Mouse (Mus musculus) heart, postnatal 36 days (tissue): Measurements from ENCODE around the gene Hnrnpl. TPM values are rescaled to one million over a fixed set of nuclear protein-coding genes. Genes with fewer than 3 reads are reported as not detected.

ENCODE experiments used
- DNase-seq, 2 experiments: peaks; one replicate each; pipeline ENCODE4 v3.0.0; 2021 to 2022
- intact Hi-C: fragments of 180-260 bp; cut with DNase I; formaldehyde crosslinking; loops from one replicate; pipeline ENCODE4 v1.15.1; 2025
- total RNA-seq, 2 experiments: library from RNA; stranded (reverse); gene quantifications; 2 replicates each; pipeline ENCODE4 v1.2.3; 2021

Hnrnpl gene
- total RNA-seq, 2 experiments from 2014 or later, result 240 to 277 TPM

GRCm38 (mm10) chr7:28822556-28822955, 14.2 kb downstream of the Hnrnpl start:
- intact Hi-C loops, result loop anchor here (2.0 kb wide), 1 partner anchor 26 kb away; no protein-coding TSS in a partner anchor
- DNase-seq, result no peak

GRCm38 (mm10) chr7:28822993-28823903, 14.9 kb downstream of the Hnrnpl start:
- intact Hi-C loops, result loop anchor here (2.0 kb wide), 1 partner anchor 26 kb away; no protein-coding TSS in a partner anchor
- DNase-seq, result no peak

DNA sequence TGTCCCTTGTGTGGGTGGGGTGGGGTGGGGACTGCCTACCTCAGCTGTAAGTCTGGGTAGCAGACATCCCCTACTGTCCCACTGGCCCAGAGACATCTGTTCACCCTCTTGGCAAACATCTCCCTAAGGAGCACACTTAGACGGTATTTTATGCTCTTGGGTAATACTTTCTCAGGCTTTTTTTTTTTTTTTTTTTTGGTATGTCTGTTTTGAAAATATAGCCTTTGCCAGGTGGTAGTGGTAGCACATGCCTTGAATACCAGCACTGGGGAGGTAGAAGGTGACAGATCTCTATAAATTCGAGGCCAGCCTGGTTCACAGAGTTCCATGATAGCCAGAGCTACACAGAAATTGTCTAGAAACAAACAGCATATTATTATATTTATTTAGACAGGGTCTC, 15.6 kb downstream of the Hnrnpl start:
- no peak for DNase-seq
- intact Hi-C loops, result loop anchor here (2.0 kb wide), 2 partner anchors 15 to 27 kb away; partner anchors contain the start of gene Hnrnpl

GRCm38 (mm10) chr7:28824941-28825685, 16.8 kb downstream of the Hnrnpl start, which contains the start of gene Ech1:
TSS of gene Ech1 (plus strand) at chr7:28825217.
- peak; percentile 91 for DNase-seq
- intact Hi-C loops, result loop anchor here (2.0 kb wide), 1 partner anchor 16 kb away; the partner anchor contains the start of gene Hnrnpl

- intact Hi-C loops, result loop anchor here (2.0 kb wide), 2 partner anchors 17 kb away; partner anchors contain the start of gene Hnrnpl
- DNase-seq, result peak in 1 of 2 experiments; percentile 62
These were observed 17.5 kb downstream of the Hnrnpl start for GRCm38 (mm10) chr7:28825686-28826401.

- no peak for DNase-seq
- intact Hi-C loops, result loop anchor here (2.0 kb wide), 1 partner anchor 16 kb away; no protein-coding TSS in a partner anchor
These were observed 18.0 kb downstream of the Hnrnpl start for GRCm38 (mm10) chr7:28826402-28826772.

- DNase-seq, result peak in 1 of 2 experiments; percentile 44
- intact Hi-C loops, result loop anchor here (2.0 kb wide), 1 partner anchor 15 kb away; no protein-coding TSS in a partner anchor
These were observed 19.0 kb downstream of the Hnrnpl start for GRCm38 (mm10) chr7:28827338-28827737.

- DNase-seq, result peak in 1 of 2 experiments; percentile 58
- intact Hi-C loops, result loop anchor here (2.0 kb wide), 1 partner anchor 37 kb away; no protein-coding TSS in a partner anchor
These were observed 21.5 kb downstream of the Hnrnpl start for GRCm38 (mm10) chr7:28829821-28830220.

DNA sequence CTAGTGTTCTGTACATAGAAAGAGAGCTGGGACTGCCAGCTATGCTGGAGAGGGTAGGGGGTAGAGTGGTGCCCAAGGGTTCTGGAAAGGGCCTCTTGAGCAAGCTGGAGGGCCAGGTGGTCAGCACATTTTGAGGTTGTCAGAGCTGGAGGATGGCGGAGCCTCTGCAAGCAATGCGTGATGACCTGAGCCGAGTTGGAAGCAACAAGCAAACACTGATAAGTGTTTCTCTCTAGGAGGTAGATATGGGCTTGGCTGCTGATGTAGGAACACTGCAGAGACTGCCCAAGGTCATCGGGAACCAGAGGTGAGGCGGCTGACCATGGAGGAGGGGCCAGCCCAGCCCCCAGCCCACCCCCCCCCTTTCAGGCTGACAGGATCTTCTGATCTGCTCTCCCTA, 22.6 kb downstream of the Hnrnpl start:
- intact Hi-C loops, result loop anchor here (2.0 kb wide), 1 partner anchor 36 kb away; no protein-coding TSS in a partner anchor
- DNase-seq, result peak in 1 of 2 experiments; percentile 40

GRCm38 (mm10) chr7:28831411-28832125, 23.2 kb downstream of the Hnrnpl start:
- intact Hi-C loops, result loop anchor here (2.0 kb wide), 1 partner anchor 35 kb away; no protein-coding TSS in a partner anchor
- DNase-seq, result no peak

DNA sequence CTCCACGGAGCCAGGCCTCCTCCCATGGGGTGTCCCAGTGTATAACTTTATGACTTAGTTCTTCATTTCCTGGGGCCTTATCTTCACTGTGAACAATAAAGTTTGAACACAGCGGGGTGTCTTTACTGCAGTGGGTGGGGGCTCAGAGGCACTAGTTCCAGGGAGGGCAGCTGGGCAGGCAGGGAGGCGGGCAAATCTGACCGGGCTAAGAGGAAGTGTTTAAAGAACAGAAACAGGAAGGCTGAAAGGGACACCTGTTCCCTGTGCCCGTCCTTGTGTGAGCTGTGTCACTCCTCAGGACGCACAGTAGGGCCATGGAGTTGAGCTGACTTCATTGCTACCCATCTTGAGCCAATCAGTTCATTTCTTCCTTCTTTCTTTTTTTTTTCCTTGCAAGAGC, 23.8 kb downstream of the Hnrnpl start:
- intact Hi-C loops, result no loop called here
- no peak for DNase-seq

GRCm38 (mm10) chr7:28833723-28834347, 25.5 kb downstream of the Hnrnpl start, which contains the start of gene Lgals4:
TSS of gene Lgals4 (plus strand) at chr7:28833854.
- intact Hi-C loops, result no loop called here

DNA sequence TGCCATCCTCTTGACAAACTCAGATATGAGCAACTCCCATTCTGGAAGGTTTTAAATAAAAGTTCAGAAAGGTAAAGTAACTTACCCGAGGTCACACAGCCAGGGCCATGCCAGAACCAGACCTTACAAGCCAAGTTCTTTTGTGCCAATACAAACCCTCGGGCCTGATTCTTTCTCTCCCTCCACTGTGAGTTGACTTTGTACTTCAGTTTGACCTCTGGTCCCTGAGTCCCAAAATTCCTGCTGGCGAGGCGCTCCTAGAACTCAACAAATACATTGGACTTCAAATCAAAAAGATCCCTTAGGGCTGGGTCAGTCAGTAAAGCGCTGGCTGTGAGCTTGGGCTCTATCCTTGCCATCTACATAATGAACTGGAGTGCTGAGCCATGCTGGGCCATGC, 28.6 kb downstream of the Hnrnpl start:
- DNase-seq, result no peak
- intact Hi-C loops, result no loop called here

More at GRCm38 (mm10) chr7:28833723-28834347, 25.5 kb downstream of the Hnrnpl start, which contains the start of gene Lgals4:
- no peak for DNase-seq

- intact Hi-C loops, result no loop called here
- no peak for DNase-seq
These were observed 30.0 kb downstream of the Hnrnpl start for GRCm38 (mm10) chr7:28838331-28838730.

GRCm38 (mm10) chr7:28847273-28847672, 38.9 kb downstream of the Hnrnpl start:
- intact Hi-C loops, result no loop called here

DNA sequence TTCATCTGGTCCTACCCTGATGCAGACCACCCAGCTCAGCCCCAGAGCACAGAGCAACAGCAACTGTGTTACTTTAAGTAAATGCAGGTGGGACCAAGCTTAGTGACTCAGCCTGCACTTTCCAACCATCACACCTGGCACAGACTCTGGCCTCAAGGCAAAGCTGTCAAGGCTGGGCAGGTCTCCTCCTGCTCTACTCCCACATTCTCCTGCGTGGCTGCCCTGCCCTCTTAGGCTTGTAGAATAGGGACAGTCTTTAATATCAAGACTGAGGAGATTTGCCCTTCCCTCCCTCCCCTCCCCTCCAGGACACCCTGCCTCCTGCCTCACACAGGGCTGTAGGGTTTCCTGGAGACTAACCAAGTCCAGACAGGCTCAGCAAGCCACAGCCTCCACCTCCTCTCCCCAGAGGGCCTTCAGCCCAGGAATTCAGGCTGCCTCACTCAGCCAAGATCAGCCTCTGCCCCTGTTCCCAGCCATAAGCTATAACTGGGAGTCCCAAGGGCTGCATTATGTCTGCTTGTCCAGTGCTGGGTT, 41.4 kb downstream of the Hnrnpl start:
- DNase-seq, result no peak
- intact Hi-C loops, result no loop called here

More at GRCm38 (mm10) chr7:28847273-28847672, 38.9 kb downstream of the Hnrnpl start:
- no peak for DNase-seq

DNA sequence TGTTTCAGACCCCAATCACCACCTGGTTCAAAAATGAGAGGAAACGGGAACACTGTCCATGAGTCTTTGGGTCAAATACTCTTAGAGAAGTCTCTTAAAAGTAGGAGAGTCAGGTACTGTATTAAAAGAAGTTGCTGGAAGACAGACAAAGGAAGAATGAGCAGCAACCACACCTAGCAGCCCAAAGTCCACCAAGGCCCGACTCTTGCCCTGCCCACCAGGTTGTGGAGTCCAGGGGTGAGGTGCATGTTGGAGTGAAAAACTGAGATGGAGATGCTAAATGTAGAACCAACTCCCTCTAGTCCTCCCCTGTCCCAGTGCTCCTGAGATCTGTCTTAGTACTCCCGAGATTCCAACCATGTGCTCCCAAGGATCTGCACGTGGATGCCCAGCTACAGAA, 42.3 kb downstream of the Hnrnpl start:
- intact Hi-C loops, result no loop called here
- DNase-seq, result no peak

- intact Hi-C loops, result no loop called here
- no peak for DNase-seq
These were observed 51.6 kb downstream of the Hnrnpl start for GRCm38 (mm10) chr7:28859953-28860352.
